Mouse (Mus musculus) E14TG2a.4 (cell line): ENCODE results near the gene Serinc3.

Experiments
- CTCF ChIP-seq: conservative IDR thresholded peaks from 2 replicates; pipeline ENCODE4 v1.5.1; 2014; ENCODE audit warnings: low read length
- NANOG ChIP-seq: IDR thresholded peaks from 2 replicates; pipeline ENCODE4 v1.6.1; 2014; ENCODE audit warnings: borderline replicate concordance, low read length, mixed read lengths

GRCm38 (mm10) chr2:163596057-163596872, 48.7 kb downstream of the Serinc3 start:
- TF ChIP-seq CTCF (no peak), NANOG (no peak)
